8 mouse cellular contexts compared by ENCODE assay signal in genomic region chr5:91198620-91199019, GRCm38 (mm10). TPM values are rescaled to one million over a fixed set of nuclear protein-coding genes. Genes with fewer than 3 reads are reported as not detected.
DNase-seq lines count a peak whose midpoint lies in the region; ATAC-seq and TF ChIP-seq lines count a peak whose summit lies in the region.

No protein-coding gene starts in this region.

- WGBS in hindbrain, postnatal 0 days, result 41% methylated on average over 7 of the region's 7 CpGs
- WGBS in olfactory bulb, adult 2 months, result 18% methylated on average over 7 of the region's 7 CpGs

- no peaks in the 10 kb centered on the region for H3K9me3 ChIP-seq in hindbrain, postnatal 0 days (ENCODE audit: low read length)

- peak; percentile 58; the same call in 1 of the 2 replicates for ATAC-seq in hindbrain, postnatal 0 days

- intact Hi-C loops in left cerebral cortex, postnatal 36 days (cut with DNase I), result loop anchor here (10.0 kb wide), 1 partner anchor 224 kb away; no protein-coding TSS in a partner anchor

- peak; percentile 4 for DNase-seq in adrenal gland, postnatal 14 days
- DNase-seq in adrenal gland, postnatal 4 days (ENCODE audit: low spot score in 2 of 2), result no peak
- peak; percentile 29 for DNase-seq in 416B (ENCODE audit: low read depth)
- DNase-seq in embryo, embryonic 10 days (ENCODE audit: low spot score), result peak; percentile 70
- DNase-seq in hindbrain, postnatal 0 days (ENCODE audit: low spot score), result peak; percentile 70
- peak; percentile 8 to 10 for DNase-seq in left cerebral cortex, postnatal 36 days (ENCODE audit: low spot score in 2 of 2)
- no peak for DNase-seq in adrenal gland, adult 18-20 months (ENCODE audit: low spot score in 2 of 2)

- no peak overlapping the region for H3K4me2 ChIP-seq in hindbrain, postnatal 0 days (ENCODE audit: low read depth, low read length)

- H3K36me3 ChIP-seq in hindbrain, postnatal 0 days (ENCODE audit: insufficient read depth, low read length), result no peaks in the 10 kb centered on the region

- H3K9ac ChIP-seq in hindbrain, postnatal 0 days (replicated peaks; ENCODE audit: low read length), result no peak overlapping the region

- TF ChIP-seq CTCF in hindbrain, postnatal 0 days (IDR thresholded peaks at IDR 0.05; ENCODE audit: low read depth), result peak; percentile 70
- 0 out of 2 replicates have a peak, but pooled peaks have one; percentile 30 for TF ChIP-seq CTCF in olfactory bulb, adult 2 months (IDR thresholded peaks at IDR 0.05; ENCODE audit: insufficient read depth, low read depth, low read length)

- H3K27ac ChIP-seq in hindbrain, postnatal 0 days, result no peak overlapping the region
- H3K27ac ChIP-seq in olfactory bulb, adult 2 months (ENCODE audit: insufficient read depth, low read depth, low read length), result no peak overlapping the region

- no peak overlapping the region for H3K4me3 ChIP-seq in hindbrain, postnatal 0 days (ENCODE audit: low read length)
- no peak overlapping the region for H3K4me3 ChIP-seq in olfactory bulb, adult 2 months (ENCODE audit: insufficient read depth, low read depth, low read length)

- no peaks in the 10 kb centered on the region for H3K27me3 ChIP-seq in hindbrain, postnatal 0 days (ENCODE audit: insufficient read depth, low read length)

- no peak for TF ChIP-seq POLR2A in olfactory bulb, adult 2 months (IDR thresholded peaks at IDR 0.05; ENCODE audit: insufficient read depth, low read depth, low read length)

- H3K4me1 ChIP-seq in hindbrain, postnatal 0 days (ENCODE audit: insufficient read depth, low read length), result no peaks in the 10 kb centered on the region
- H3K4me1 ChIP-seq in olfactory bulb, adult 2 months (ENCODE audit: control insufficient read depth, insufficient read depth, low read length), result no peaks in the 10 kb centered on the region

RNA-seq across cellular contexts. Expression of gene Areg, which starts 59.2 kb away (rescaled TPM):
- total RNA-seq in adrenal gland, postnatal 14 days (2021), result not detected in 2 replicates
- total RNA-seq in adrenal gland, postnatal 4 days (2021), result under 1 TPM in 1 of 2 experiments, not detected in 1; 0.34 TPM
- total RNA-seq in hindbrain, postnatal 0 days (2014; rRNA removed), result 1.6 TPM in 1 of 2 replicates, not detected in the other
- polyA plus RNA-seq in hindbrain, postnatal 0 days (2015; fragmentation: Nextera tagmentation; extraction: Ambion mirVana), result 0.77 and 0.94 TPM in 2 replicates
- not detected for total RNA-seq in left cerebral cortex, postnatal 36 days (2021)
- not detected in 2 replicates for polyA plus RNA-seq in olfactory bulb, adult 2 months (2012; ENCODE audit: insufficient read depth, insufficient read length, low replicate concordance, missing spikeins)
- total RNA-seq in adrenal gland, adult 18-20 months (2021), result not detected

Comparison
In these comparisons a context has a peak if more than half of its experiments do, and no peak if none do; other contexts are left out.
1. DNase-seq: peak in adrenal gland, postnatal 14 days (single experiment), 416B (single experiment), embryo, embryonic 10 days (single experiment), hindbrain, postnatal 0 days (single experiment) and left cerebral cortex, postnatal 36 days (2 of 2); none in adrenal gland, postnatal 4 days (0 of 2) and adrenal gland, adult 18-20 months (0 of 2).